Mouse (Mus musculus) bone marrow macrophage, adult 2 months (primary cell): ENCODE results near the gene Nop10.

Experiments
- CTCF ChIP-seq: IDR thresholded peaks from 2 replicates; pipeline ENCODE4 v1.5.1; 2012; ENCODE audit warnings: low read depth, mild to moderate bottlenecking, low read length, moderate library complexity
- POLR2A ChIP-seq: IDR thresholded peaks from 2 replicates; pipeline ENCODE4 v1.6.1; 2012; ENCODE audit warnings: mild to moderate bottlenecking, low read depth, low read length, borderline replicate concordance

DNA sequence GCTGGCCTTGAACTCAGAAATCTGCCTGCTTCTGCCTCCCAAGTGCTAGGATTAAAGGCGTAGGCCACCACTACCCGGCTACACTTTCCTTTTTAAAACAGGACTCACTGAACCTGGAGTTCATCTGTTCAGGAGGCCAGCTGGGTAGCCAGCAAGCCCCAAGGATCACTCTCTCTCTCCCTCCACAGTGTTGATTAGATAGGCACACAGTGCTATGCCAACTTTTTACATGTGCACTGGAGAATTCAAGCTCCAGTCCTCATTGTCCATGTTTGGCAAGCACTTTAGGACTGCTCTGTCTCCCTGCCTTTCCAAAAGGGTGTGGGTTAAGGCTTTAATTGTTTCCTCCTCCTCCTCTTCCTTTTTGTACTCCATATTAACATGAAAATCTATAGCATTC, 8.3 kb downstream of the Nop10 start:
- TF ChIP-seq CTCF (no peak), POLR2A (no peak)
